Mouse (Mus musculus): ENCODE data around the gene Tbata.

DNA sequence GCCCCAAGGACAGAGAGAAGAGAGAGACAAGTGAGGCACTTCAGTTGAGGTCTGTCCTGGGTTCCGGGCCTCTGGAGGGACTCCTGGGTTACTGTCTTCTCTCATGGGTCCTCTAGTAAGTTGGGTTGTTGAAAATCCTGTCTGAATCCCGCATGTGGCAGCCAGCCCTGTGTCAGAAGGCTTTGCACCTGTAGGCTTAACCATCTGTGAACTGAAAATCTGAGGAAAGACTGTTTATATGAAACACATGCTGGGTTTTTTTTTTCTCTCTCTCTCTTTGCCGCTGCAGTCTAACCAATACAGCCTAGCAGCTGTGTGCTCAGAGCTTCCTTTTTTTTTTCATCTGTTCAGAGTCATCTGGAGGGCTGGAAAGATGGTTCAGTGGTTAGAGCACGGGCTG lies 62.6 kb downstream of the Tbata start:
- TF ChIP-seq CTCF (conservative IDR thresholded peaks at IDR 0.05; ENCODE audit: insufficient read depth, insufficient read length, low read depth, low read length) (no peak), POLR2A (IDR thresholded peaks at IDR 0.05; ENCODE audit: low read depth, low read length) (no peak)
